Mouse (Mus musculus): Measurements from ENCODE around the gene Magoh.

Gene Magoh

DNA sequence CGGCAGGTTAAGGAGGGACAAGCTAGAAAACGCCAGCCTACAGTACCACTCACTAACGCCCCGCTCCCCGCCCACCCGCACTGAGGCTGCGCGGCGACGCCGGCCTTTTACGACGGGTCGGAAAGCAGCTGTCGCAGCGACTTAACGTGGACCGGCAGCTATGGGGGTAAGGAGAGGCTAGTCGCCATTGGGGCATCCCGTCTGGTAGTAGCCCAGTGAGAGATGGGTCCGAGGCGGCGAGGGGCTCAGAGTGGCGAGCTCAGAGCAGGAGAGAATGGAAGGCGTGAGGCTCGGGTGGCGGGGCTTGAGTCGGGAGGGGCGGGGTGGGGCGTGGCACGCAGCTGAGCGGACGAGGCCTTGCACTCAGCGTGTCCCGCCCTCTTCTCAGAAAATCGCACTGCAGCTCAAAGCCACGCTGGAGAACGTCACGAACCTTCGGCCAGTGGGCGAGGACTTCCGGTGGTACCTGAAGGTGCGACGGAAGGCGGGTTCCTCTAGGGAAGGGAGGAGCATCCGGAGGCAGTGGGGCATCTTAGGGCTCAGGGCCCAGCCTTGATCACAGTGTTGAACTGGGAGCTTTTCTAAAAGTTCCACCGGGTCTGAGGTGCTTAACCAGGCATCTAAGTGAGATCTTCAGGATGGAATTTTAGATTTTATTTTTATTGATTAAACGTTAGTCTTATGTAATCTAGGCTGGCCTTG, 10.3 kb downstream of the Magoh start, which contains the start of gene 0610037L13Rik:
0610037L13Rik (plus strand) TSS at position 83 of the 702 bp plus-strand sequence.
- peak; percentile 99 for DNase-seq (ENCODE audit: low read depth)

DNA sequence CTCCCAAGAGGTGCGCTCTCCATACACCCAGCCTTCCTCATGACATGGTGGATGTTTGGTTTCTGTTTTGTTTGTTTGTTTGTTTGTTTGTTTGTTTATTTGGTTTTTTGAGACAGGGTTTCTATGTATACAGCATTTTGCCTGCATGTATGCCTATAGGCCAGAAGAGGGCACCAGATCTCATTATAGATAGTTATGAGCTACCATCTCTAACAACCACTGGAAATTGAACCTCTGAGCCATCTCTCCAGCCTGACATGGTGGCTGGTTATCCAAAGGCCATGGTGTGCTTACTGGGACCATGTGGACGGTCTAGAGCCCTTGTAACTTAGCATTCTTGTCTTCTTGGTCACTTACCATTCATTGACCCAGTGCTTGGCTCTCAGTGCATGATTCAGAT, 13.1 kb downstream of the Magoh start:
- DNase-seq (ENCODE audit: low read depth) = peak; percentile 65

DNA sequence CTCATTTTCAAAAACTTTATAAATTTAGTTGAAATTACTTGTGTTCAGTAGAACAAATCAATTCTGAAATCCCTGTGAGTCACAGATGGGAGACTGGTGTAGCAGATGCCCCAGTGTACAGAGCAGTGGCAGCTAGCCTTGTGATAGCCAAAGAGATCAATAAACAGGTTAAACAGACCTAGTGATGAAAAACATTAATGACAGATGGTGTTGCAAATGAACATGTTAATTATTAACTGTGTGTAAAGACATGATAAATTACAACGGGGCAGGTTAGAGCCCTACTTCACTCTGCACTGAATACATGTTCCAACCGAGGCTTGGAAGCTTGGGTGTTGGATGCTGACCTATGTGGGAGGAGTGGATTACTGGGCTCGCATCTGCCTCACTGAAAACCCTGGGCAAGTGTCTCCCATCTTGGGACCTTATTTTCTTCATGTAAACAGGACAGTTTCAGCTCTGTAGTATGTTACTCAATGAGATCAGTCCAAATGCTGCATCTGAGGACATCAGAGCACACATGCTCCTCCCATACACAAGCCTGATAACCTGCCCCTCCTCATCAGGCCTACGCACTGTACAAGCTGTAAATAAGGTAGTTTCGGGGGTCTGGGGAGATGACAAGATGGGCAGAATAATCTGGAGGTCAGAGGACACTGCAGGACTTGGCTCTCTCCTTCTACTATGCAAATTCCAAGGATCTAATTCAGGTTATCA, 19.8 kb downstream of the Magoh start:
- DNase-seq (ENCODE audit: low read depth) = no peak

DNA sequence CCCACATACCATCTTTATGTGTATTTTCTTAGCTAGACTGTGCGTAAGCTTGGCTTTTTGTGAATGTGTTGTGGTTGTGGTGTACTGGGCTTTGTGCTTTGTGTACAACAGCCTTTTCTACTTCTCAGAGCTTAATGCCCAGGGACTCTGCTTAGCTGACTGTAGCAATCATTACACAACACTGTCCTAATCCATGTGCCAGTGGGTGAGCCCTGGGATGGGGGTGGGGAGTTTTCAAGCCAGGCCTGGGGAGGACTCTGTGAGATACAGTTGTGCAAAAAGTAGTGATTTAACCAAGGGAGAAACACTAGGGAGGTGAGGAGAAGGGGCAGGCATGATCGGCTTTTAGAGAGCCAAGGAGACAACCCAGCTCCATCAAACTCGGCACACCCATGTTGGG, 20.7 kb downstream of the Magoh start:
- DNase-seq (ENCODE audit: low read depth) = no peak

DNA sequence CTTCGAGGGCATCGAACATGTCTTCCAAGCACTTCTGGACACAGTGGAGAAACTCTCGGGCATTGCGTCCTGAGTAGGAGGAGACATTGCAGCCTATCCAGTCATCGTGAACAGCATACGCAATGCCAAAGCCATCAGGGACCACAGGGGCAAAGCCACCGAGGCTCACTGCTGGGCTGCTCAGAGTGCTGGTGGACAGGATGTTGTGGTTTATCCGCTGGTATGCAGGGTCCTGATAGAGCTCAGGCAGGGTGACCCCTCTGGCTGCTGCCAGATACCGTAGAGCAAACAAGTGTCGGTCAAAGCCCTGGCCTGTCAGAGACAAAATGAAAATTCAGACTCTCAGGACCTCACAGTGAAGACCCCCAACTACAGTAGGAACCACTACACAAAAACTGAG, 24.7 kb downstream of the Magoh start:
- peak; percentile 94 for DNase-seq (ENCODE audit: low read depth)

DNA sequence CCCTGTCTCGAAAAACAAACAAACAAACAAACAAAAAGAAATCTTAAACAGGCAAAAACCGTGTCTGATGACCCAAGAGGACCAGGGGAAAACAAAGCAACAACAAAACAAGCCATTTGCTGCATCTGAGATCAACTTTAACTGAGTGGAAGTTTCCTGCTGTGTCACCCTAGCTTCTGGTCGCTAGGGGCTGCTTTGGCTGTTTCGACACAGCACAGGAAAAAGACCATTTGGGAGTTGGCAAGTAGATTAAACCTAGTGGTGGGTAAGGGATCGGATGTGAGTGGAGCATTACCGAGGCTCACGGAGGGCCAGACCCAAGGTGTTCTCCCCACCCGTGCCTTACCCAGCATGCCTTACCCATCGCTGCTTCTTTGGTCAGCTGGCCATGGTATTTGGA, 27.0 kb downstream of the Magoh start:
- peak; percentile 55 for DNase-seq (ENCODE audit: low read depth)

DNA sequence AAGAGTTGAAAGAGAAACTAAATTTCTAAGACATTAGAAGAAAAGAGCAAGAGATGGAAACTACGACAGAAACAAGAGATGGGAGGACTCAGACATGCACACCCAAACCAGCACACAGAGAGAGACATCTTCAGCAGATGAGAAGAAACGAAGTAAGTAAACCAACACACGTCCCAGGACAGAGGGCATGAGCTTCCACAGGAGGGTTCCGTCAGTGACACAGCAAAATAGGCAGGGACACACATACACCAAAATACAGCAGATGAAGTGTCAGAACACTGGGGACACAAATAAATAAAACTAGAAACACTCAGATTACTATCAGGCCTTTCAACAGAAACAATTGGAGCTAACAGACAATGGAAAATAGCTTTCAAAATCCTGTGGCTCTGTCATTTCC, 30.5 kb downstream of the Magoh start:
- no peak for DNase-seq (ENCODE audit: low read depth)

DNA sequence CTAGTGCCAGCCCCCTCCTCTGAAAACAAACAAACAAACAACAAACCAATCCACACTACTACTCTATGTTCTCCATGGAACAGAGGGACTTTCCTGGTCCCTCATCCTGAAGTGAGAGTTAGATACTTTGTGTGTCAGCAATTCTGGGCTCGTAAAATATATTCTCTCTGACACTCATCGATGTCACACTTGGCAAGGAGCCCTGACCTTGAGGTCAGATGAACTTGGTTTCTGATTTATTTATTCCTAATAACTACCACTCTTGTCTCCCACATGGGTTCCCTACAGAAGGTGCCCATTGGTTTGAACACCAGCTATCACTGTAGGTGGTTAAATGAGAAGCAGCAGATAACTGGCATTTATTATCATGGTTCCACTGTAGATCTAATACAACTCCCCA, 40.8 kb downstream of the Magoh start:
- no peak for DNase-seq (ENCODE audit: low read depth)

DNA sequence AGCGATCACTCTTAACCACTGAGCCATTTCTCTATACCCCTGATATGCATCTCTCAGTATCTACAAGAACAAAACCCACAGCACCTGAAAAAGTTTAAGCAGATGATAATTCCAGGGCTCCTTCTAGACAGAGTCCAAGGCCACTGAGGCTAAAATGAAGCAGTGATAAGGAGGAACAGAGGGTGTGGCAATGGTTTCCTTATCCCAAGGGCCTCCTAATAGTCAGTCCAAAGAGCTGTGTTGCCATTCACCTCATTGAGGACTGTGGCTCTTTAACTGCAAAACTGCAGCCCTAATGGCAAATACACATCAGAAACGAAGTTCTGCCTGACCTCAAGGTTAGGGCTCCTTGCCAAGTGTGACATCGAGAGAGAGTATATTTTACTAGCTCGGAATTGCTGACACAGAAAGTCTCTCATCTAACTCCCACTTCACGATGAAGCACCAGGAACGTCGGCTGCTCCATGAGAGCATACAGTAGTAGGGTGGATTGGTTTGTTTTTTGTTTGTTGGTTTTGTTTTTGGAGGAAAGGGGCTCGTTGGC, 41.7 kb downstream of the Magoh start:
- DNase-seq (ENCODE audit: low read depth) = peak; percentile 62

DNA sequence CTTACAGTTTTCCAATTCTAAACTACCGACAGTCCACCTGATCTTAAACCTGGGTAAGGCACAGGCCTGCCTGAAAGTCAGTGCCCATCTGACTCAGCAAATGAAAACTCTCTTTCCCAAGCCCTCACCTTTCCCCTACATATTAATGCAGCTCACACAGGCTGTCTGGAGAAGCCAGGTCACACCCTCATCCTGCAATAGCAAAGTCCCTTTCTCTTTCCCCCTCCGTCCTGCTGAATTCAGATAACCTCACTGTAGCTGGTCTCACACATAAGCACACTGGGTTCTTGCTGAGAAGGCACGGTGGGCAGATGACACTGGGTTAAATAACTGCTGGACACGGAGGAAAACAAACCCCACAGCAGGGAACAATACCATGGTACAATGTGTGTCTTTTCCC, 42.4 kb downstream of the Magoh start:
- DNase-seq (ENCODE audit: low read depth) = no peak

DNA sequence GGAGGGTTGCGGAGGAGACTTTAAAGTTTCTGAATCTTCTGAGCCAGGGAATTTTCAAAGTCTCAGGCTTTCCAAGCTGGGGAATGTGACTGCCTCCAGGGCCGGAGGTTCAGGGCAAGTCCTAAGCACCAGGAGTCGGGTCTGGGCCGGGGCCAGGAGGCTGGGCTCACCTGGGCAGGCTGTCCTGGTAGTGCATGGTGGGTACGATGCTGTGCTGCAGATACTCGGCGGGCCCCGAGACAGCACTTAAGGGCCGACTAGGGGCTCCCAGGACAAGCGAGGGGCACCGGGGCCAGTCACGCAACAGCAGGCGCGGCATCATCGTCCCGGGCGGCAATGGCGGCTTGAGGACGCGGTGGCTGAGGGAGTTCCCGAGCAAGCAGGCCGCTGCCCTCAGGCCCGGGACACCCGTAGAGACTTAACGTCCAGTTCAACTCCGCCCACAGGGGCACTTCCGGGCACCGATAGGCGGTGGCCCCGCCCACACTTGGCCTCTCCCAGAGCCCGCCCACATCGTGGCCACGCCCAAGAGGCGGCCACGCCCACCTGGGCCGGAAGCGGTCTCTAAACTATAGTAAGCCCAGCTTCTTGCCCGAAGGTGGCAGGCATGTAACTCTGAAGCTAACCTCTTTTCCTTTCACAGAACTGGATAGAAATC, 43.7 kb downstream of the Magoh start, which contains the start of gene Cpt2:
Cpt2 (minus strand) TSS at position 466 of the 658 bp plus-strand sequence.
- DNase-seq (ENCODE audit: low read depth) = peak; percentile 97

DNA sequence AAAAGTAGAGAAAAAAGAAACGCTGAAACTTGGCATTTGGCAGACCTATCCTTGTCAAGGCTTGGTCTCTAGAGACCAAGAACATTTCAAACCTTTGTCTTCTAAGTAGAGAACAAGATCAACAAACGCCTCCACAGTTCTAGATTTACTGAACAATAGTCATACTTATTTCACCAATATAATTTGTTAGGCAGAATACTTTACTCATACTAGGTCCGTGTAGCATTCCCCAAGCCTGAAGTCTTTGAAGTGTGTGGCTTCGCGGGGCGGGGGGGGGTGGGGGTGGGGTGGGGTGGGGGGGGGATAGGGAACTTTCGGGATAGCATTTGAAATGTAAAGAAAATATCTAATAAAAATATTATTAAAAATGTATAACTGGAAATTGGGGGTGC, 44.2 kb downstream of the Magoh start:
- no peak for DNase-seq (ENCODE audit: low read depth)

DNA sequence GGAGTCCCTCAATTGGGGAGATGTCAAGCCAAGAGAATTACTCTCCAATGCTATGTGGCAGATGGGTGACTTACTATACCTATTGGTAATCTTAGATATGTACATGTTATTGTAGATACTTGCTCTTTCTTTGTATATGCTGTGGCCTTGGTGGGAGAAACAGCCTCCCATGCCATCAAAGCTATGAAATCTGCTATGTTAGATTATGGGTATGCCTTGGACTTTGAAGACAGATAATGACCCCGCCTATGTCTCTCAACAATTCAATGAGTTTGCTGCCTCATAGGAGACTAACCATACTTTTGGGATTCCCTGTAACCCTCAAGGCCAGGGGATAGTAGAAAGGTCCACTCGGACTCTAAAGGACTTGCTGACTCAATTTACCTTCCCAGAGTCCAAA, 48.7 kb downstream of the Magoh start:
- no peak for DNase-seq (ENCODE audit: low read depth)

DNA sequence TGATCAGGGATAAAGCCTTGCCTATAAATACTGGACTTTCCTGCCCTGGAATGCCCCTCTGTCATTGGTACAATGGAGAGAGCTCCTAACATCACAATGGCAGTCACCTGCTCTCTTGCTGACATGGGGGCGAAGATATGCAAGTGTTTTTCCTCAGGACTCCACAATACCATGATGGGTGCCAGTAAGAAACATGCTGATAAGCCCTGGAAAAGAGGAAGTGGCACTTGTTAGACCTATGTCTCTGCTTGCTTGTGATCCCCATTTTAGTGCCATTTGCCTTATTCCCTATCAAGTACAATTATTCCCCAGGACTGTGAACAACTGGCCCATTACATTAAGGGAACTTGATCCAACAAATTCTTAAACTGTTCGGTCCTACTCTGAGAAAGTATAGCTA, 49.2 kb downstream of the Magoh start:
- DNase-seq (ENCODE audit: low read depth) = no peak

DNA sequence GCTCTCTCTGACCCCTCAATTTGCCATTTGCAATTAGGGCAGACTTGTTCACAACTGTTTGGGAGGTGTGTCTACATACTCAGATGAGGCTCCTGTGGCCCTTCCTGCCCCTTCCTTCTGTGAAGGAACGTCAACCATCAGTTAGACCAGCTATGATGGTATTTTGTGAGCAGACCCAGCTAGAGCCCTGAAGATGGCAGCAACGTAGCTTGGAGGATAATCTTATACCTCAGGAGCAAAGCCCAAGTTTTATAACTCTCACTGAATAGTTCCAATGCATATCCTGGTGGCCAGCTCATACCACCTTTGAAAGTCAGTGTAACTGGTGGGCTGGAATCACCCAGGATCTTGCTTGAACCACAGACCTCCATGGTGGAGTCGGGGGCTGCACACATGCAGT, 51.9 kb downstream of the Magoh start:
- no peak for DNase-seq (ENCODE audit: low read depth)

DNA sequence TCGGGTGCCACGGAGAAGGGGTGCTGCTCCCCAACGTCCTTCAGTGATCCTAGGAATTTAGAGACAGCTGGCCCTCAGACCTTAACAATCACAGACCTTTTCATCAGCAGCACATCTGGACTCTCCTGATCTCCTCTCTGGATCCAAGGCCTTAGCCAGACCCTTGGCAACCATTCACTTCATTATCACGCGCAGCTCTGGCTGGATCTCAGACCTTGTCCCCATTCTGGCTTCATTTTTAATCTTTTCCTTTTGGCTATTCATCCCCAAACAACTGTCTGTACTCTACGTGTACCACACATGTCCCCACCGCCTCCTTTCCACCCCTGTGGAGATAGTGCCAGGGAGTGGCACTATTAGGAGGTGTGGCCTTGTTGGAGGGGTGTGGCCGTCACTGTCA, 53.7 kb downstream of the Magoh start:
- DNase-seq (ENCODE audit: low read depth) = no peak

DNA sequence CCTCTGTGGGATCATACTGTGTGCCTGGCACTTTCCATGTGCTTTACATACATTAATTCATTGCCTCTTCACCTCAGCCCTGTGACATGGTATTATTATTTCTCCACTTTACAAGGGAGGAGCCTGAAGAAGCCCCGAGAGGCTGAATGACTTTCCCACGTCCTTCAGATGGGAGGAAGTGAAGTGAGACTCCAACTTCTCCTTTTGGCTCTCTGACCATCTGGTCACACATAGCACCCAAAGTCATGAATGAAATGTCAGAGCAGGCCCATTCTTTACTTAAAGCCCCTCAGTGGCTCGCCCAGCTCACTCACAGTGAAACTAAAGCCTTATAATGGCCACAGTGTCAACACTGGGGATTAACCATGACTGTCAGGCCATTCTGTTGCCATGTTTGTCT, 55.7 kb downstream of the Magoh start:
- peak; percentile 36 for DNase-seq (ENCODE audit: low read depth)

All from 416B (cell line).